Mouse (Mus musculus) heart, postnatal 0 days (tissue): Measurements from ENCODE around the gene Olfr1045.

ENCODE experiments used
- CTCF ChIP-seq: IDR thresholded peaks from 2 replicates; pipeline ENCODE4 v1.5.1; 2016; ENCODE audit warnings: antibody characterized with exemption, control low read depth, low read depth
- EP300 ChIP-seq: IDR thresholded peaks from 2 replicates; pipeline ENCODE4 v1.6.1; 2016; ENCODE audit warnings: antibody characterized with exemption, low read depth

DNA sequence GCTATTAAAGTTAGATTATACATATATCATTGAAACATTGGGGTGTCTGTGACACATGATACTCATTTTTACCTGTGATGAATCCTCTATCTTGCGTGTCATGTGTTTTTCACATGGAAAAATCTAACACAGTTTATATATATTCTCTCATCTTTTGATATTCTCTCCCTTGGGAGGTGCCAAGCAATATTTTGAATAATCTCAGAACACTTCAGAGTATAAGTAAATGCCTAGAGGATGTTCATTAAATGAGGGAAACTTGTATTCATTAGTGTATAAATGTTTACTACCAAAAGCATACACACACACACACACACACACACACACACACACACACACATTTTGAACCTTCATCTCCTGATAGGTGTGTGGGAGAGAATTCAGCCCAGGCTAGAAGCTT is 28.5 kb upstream of the Olfr1045 start, which contains the start of gene Olfr1047:
- TF ChIP-seq CTCF: no peak
- TF ChIP-seq EP300: no peak
